Mouse (Mus musculus): ENCODE results near the gene Nav2. TPM values are rescaled to one million over a fixed set of nuclear protein-coding genes. Genes with fewer than 3 reads are reported as not detected.

Nav2 gene
- polyA plus RNA-seq, 1 experiment = 46.2 TPM

DNA sequence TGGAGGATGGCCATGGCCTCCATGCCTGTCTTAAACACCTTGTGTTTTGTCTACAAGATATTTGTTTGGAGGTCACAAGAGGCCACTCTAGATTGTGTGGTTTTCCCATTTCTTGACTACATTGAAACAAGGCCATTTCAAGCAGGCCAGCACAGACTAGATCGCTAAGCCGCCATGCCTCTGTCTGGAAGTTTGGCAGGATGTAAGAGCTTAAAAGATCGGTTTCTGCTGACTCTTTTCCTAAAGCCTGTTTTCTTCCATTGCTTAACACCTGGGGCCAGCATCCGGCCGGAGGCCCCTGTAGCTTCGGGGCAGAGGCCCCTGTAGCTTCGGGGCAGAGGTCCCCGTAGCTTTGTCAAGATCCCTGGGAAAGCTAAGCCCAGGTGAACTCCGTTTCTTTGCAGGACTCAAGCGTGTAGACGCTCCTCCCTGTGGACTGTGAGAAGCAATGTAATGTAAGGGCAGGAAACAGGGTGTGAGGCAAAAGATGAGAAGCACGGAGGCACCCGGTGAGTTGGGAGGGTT lies 434.1 kb downstream of the Nav2 start:
- H3K4me3 ChIP-seq (ENCODE audit: control insufficient read depth, insufficient read depth, low read length) = no peak overlapping the region
- 0 out of 2 replicates have a peak overlapping the region, but pooled peaks have one; percentile 4 for H3K27ac ChIP-seq (ENCODE audit: control insufficient read depth, insufficient read depth, low read length)
- WGBS = 45% methylated on average over 13 of the region's 13 CpGs
- TF ChIP-seq POLR2A (IDR thresholded peaks at IDR 0.05; ENCODE audit: control insufficient read depth, extremely low read depth, insufficient read depth, low read length, poor library complexity) (no peak), CTCF (IDR thresholded peaks at IDR 0.05; ENCODE audit: borderline replicate concordance, control insufficient read depth, extremely low read depth, insufficient read depth, low read length, poor library complexity) (no peak)
- H3K27me3 ChIP-seq (ENCODE audit: control insufficient read depth, insufficient read depth, low read length) = no peaks in the 10 kb centered on the region
- DNase-seq = no peak
- no peaks in the 10 kb centered on the region for H3K36me3 ChIP-seq (ENCODE audit: control insufficient read depth, insufficient read depth, low read length)
- peaks cover 13% of the 10 kb centered on the region for H3K4me1 ChIP-seq (replicated peaks; ENCODE audit: control insufficient read depth, insufficient read depth, low read length)

DNA sequence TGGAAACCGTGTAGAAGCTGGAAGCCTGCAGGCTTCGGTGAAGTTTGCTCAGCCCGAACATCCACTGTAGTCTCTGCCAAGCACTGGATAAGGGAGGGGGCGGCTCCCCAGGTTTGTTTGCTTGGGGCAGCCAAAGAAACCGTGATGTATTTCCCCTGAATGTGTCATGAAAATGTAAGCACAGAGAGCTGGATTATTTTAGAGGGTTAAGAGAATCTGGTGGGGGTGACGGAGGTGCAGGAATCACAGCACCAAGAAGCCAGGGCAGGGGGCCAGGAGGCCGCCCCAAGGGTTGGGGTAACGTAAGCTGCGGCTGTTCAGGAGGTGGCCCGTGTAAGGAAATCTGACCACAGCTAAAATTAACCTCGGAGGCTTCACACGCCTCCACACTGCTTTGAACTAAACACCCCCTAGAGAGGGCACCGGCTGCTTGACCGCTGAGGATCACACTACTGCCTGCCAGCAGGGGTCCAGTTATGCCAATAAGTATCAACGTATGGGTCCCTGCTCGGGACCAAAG lies 434.6 kb downstream of the Nav2 start:
- H3K36me3 ChIP-seq (ENCODE audit: control insufficient read depth, insufficient read depth, low read length) = no peaks in the 10 kb centered on the region
- no peak overlapping the region for H3K4me3 ChIP-seq (ENCODE audit: control insufficient read depth, insufficient read depth, low read length)
- no peak for DNase-seq
- no peak for TF ChIP-seq POLR2A (IDR thresholded peaks at IDR 0.05; ENCODE audit: control insufficient read depth, extremely low read depth, insufficient read depth, low read length, poor library complexity)
- TF ChIP-seq CTCF (IDR thresholded peaks at IDR 0.05; ENCODE audit: borderline replicate concordance, control insufficient read depth, extremely low read depth, insufficient read depth, low read length, poor library complexity) = no peak
- H3K27me3 ChIP-seq (ENCODE audit: control insufficient read depth, insufficient read depth, low read length) = no peaks in the 10 kb centered on the region
- WGBS = 10% methylated on average over 16 of the region's 16 CpGs
- H3K27ac ChIP-seq (ENCODE audit: control insufficient read depth, insufficient read depth, low read length) = no peak overlapping the region
- H3K4me1 ChIP-seq (replicated peaks; ENCODE audit: control insufficient read depth, insufficient read depth, low read length) = peaks cover 13% of the 10 kb centered on the region

DNA sequence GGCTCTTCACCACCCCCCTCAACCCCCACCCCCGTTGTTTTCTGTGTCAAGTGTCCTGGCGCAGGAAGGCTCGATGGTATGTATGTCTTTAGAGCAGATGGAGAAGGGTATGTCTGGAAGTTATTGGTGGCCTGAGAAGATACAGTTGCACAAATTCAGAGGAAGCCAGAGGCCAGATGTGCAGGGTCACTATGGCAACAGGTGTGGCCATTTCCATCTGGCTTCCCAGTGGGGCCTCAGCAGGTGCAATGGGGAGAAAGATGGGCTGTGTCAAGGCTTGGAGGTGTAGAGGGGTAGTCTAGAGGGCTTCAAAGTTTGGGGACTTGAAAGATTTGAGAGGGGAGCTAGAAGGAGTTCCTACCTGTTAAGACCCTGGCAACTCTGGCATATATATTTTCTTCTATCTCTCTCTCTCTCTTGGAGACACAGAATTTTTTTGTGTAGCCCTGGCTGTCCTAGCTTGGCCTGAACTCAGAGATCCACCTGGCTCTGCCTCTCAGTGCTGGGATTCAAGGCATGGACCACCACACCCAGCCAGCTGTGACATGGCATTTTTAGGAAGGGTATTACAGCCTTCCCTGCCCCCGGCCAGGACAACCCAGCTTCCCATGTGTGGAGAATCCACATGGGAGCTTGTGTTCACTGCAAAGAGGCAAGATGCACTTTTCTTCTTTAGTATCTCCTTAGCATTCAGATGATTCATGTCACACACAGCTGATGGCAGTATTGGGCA lies 435.4 kb downstream of the Nav2 start:
- no peak for TF ChIP-seq CTCF (IDR thresholded peaks at IDR 0.05; ENCODE audit: borderline replicate concordance, control insufficient read depth, extremely low read depth, insufficient read depth, low read length, poor library complexity)
- no peak for TF ChIP-seq POLR2A (IDR thresholded peaks at IDR 0.05; ENCODE audit: control insufficient read depth, extremely low read depth, insufficient read depth, low read length, poor library complexity)

DNA sequence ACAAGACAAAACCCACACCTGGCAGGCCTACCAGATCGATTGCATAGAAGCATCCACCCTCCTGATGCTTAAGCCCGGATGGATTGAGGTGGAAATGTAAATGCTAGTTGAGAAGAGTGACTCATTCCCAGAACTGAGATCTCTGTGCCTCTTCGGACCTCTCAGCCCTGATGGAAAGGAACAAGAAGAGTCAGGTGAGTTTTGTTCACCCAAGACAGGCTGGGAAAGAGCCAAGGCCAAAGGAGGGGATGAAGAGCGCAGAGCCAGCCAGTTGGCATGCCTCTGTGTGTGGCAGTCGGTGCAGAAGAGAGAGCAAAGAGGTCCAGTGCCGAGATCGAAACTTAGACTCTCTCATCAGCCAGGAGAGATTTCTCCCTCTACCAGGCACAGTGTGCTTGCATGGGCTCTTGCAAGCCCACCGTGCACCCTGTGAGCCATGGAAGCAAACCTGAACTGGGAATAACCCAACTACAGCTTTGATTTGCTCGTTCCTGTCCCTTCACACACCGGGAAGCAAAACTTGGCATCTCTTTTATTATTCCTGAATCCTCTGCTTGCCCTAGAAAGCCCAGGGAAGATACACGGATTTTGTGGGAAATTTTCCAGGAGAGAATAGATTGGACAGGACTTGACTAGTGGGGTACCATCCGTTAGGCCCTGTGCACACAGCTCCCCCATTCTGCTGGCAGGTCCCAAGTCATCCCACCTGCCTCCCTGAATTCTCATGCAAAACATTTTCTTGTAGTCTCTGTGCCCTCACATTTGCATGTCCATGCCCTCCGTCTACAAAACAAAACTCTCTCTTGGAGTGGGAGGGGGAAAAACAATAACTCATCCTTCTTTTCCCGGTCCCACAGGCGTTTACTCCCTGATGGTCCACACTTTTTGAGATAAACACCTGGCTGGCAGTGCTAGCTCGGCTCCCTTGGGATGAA lies 439.1 kb downstream of the Nav2 start:
- no peak for TF ChIP-seq CTCF (IDR thresholded peaks at IDR 0.05; ENCODE audit: borderline replicate concordance, control insufficient read depth, extremely low read depth, insufficient read depth, low read length, poor library complexity)
- TF ChIP-seq POLR2A (IDR thresholded peaks at IDR 0.05; ENCODE audit: control insufficient read depth, extremely low read depth, insufficient read depth, low read length, poor library complexity) = no peak
- DNase-seq = no peak
- H3K27ac ChIP-seq (ENCODE audit: control insufficient read depth, insufficient read depth, low read length) = no peak overlapping the region
- no peaks in the 10 kb centered on the region for H3K36me3 ChIP-seq (ENCODE audit: control insufficient read depth, insufficient read depth, low read length)
- no peak overlapping the region for H3K4me3 ChIP-seq (ENCODE audit: control insufficient read depth, insufficient read depth, low read length)
- H3K4me1 ChIP-seq (replicated peaks; ENCODE audit: control insufficient read depth, insufficient read depth, low read length) = peaks cover 13% of the 10 kb centered on the region
- H3K27me3 ChIP-seq (ENCODE audit: control insufficient read depth, insufficient read depth, low read length) = no peaks in the 10 kb centered on the region
- 78% methylated on average over 16 of the region's 16 CpGs for WGBS

More for the DNA sequence above, 435.4 kb downstream of the Nav2 start:
- H3K27ac ChIP-seq (ENCODE audit: control insufficient read depth, insufficient read depth, low read length) = no peak overlapping the region
- WGBS = 53% methylated on average over 4 of the region's 4 CpGs
- no peak overlapping the region for H3K4me3 ChIP-seq (ENCODE audit: control insufficient read depth, insufficient read depth, low read length)
- H3K4me1 ChIP-seq (replicated peaks; ENCODE audit: control insufficient read depth, insufficient read depth, low read length) = peaks cover 13% of the 10 kb centered on the region
- no peaks in the 10 kb centered on the region for H3K36me3 ChIP-seq (ENCODE audit: control insufficient read depth, insufficient read depth, low read length)
- DNase-seq = no peak
- no peaks in the 10 kb centered on the region for H3K27me3 ChIP-seq (ENCODE audit: control insufficient read depth, insufficient read depth, low read length)

DNA sequence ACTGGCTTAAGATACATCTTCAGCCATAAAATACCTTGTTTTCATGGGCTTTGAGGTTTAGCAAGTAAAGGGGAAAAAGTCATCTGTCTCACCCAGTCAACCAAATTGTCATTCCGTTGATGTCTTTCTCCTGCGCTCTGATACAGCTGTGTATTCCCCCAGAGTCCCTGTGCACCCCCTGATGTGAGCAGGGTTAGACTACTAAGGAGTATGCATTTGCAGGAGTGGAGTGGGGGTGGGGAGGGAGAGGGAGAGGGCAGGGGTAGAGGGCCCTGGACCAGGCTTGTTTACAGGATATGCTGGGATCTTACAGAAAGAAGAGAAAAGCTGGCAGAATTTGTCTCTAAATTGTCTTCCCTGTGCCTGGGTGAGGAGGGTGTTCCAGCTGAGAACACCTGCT lies 440.1 kb downstream of the Nav2 start:
- H3K36me3 ChIP-seq (ENCODE audit: control insufficient read depth, insufficient read depth, low read length) = no peaks in the 10 kb centered on the region
- TF ChIP-seq POLR2A (IDR thresholded peaks at IDR 0.05; ENCODE audit: control insufficient read depth, extremely low read depth, insufficient read depth, low read length, poor library complexity) (no peak), CTCF (IDR thresholded peaks at IDR 0.05; ENCODE audit: borderline replicate concordance, control insufficient read depth, extremely low read depth, insufficient read depth, low read length, poor library complexity) (no peak)
- peaks cover 3% of the 10 kb centered on the region for H3K4me1 ChIP-seq (replicated peaks; ENCODE audit: control insufficient read depth, insufficient read depth, low read length)
- no peak overlapping the region for H3K27ac ChIP-seq (ENCODE audit: control insufficient read depth, insufficient read depth, low read length)
- H3K27me3 ChIP-seq (ENCODE audit: control insufficient read depth, insufficient read depth, low read length) = no peaks in the 10 kb centered on the region
- no peak overlapping the region for H3K4me3 ChIP-seq (ENCODE audit: control insufficient read depth, insufficient read depth, low read length)
- 56% methylated on average over 2 of the region's 2 CpGs for WGBS
- no peak for DNase-seq
